Mouse (Mus musculus) layer of hippocampus, postnatal 36 days (tissue): ENCODE measurements around the gene Ceacam10. TPM values are rescaled to one million over a fixed set of nuclear protein-coding genes. Genes with fewer than 3 reads are reported as not detected.
"Not testable (repeated sequence)": the region's sequence is repeated elsewhere in the genome, so short reads cannot be mapped to it uniquely, and the experiment has no call there.

Experiments
- DNase-seq, 2 experiments: peaks; one replicate each; pipeline ENCODE4 v3.0.0; 2022
- total RNA-seq, 2 experiments: library from RNA; stranded (reverse); gene quantifications; 2 replicates each; pipeline ENCODE4 v1.2.3; 2021

The Ceacam10 gene
- total RNA-seq: not detected

GRCm38 (mm10) chr7:24776918-24777317 lies at the start of gene Ceacam10:
Gene Ceacam10 (plus strand): TSS chr7:24777206.
- not testable (repeated sequence) for DNase-seq

DNA sequence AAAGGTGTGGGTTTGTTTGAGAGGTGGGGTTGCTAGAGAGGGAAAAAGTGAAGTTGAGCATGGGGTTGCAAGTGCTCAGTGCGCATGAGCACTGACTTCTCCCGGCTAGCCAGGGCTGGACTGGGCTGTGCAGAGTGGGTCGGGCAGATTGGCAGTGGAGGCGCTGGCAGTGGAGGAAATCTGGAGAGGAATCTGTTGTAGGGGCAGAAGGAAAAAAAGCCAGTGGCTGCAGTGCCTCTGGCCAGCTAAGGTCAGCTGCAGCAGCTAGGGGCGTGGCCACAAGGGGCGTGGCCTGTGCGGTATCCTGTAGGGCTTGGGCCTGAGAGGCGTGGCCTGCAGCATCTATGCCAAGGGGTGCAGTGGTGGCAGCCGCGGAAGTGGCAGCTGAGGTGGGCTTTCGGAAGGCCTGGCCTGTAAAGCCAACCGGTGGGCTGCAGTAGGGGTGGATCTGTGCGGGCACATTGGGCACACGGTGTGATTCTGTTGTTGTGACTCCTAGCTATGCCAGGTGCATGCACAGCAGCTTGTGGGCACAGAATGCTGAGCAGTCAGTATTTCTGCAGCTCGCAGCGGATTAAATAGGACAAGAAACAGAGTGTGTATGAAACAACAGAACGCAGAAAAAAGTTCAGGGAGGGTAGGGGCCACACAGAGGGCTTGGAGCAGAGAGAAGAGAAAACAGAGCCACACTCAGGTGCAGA lies 40.9 kb upstream of the Ceacam10 start:
- no peak for DNase-seq

DNA sequence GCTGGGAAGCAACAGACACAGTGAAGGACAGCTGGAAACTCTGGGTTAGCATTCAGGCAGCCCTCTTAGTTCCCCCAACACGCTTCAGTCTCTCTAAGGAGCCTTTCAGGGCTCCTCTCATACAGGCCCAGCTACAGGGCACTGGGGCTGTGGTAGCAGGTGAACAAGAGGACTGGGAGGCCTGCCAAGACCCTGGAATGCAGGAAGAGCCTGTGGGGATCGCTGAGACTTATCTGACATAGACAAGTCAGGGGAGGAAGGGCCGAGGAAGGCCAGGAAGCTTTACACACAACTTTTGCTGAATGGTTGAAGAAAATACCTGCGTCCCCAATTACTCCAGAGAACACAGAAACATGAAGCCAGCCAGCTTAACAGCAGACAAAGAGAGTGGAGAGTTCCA lies 26.3 kb upstream of the Ceacam10 start:
- no peak for DNase-seq

GRCm38 (mm10) chr7:24751610-24752009 lies 25.4 kb upstream of the Ceacam10 start:
- DNase-seq: no peak

- no peak for DNase-seq
Observed at GRCm38 (mm10) chr7:24753476-24753875, 23.5 kb upstream of the Ceacam10 start.

DNA sequence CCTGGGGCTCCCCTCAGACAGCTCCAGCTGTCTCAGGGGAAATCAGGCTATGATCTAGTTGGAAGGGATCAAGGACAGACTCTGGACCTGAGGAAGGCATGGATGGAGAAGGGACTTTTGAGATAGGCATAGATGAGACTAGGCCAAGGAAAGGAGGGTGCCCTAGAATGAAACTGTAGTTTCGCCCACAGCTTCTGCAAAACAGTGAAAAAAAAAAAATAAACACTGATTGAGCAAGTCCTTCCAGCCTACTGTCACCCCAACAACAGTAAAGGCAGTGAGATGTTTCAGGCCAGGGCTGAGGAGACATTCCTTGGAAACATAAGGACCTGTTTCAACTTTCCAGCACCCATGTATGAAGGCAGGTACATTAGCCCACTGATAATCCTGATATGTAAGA lies 18.5 kb upstream of the Ceacam10 start:
- DNase-seq: no peak

DNA sequence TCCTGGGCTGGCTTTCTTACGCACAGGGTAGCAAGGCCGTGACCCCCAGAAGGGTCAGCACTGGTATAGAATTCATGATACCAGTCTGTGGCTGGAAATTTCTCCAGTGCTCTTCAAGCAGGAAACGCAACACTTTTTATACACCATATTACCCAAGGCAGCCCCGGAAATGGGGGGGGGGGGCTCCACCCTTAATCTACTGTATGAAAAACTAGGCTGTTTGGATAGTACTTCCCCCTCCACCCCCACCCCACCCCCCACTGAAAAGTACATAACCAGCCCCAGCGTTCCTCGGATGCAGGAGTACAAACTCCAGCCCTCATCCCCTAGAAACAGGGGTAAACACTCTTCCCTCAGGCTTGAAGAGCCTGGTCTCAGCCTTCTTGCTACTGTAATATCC lies 16.8 kb upstream of the Ceacam10 start, which contains the start of gene Cd177:
Cd177 (minus strand) TSS at position 101 of the 400 bp plus-strand sequence.
- DNase-seq: no peak

DNA sequence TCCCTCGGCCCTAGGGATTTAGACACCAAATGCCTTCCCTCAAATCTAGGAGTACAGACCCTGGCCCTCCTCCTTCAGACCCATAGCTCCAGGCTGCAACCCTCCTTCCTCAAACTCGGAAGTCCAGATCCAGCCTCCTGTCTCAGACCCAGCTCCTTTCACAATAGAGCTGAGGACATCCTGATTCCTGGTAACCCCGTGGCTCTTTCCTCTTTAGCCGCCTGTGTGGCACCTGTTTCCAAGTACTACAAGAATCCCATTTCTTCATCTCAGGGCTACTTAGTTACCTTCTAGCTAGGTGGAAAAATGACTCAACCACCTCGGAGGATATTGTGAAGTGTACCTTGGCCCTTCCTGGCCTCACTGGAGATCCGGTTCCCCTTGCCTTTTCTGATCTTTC lies 15.8 kb upstream of the Ceacam10 start:
- no peak for DNase-seq

GRCm38 (mm10) chr7:24762574-24762973 lies 14.4 kb upstream of the Ceacam10 start:
- no peak for DNase-seq

DNA sequence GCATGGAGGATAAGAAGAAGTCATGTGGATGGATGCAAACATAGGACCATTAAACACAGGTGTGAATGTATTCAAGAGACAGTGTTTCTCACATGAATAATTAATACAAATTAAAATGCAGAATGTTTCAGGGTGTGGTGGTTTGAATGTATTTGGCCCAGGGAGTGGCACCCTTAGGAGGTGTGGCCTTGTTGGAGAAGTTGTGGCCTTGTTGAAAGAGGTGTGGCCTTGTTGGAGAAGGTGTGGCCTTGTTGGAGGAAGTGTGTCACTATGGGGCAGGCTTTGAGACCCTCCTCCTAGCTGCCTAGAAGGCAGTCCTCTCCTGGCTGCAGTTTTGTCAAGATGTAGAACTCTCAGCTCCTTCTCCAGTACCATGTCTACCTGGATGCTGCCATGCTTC lies 5.6 kb upstream of the Ceacam10 start:
- DNase-seq: no peak

DNA sequence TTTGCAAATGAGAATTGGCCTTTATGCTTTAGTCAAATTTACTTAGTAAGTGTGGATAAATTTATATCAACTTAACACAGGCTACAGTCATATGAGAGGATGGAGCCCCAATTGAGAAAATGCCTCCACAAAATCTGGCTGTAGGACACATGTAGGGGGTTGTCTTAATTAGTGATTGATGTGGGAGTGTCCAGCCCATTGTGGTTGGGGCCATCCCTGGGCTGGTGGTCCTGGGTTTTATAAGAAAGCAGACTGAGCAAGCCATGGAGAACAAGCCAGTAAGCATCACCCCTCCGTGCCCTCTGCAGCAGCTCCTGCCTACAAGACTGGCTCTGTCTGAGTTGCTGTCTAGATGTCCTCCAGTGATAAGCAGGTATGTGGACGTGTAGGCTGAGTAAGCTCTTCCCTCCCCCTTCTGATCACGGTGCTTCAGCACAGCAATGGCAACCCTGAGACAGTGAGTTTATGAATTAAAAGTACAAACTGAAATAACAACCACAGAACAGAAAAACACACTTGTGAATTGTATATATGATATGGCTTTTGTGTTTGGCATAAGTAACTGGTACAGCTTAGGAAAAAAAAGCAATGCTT lies 3.0 kb upstream of the Ceacam10 start:
- no peak for DNase-seq

GRCm38 (mm10) chr7:24776145-24776544 lies 861 bp upstream of the Ceacam10 start:
- no peak for DNase-seq

DNA sequence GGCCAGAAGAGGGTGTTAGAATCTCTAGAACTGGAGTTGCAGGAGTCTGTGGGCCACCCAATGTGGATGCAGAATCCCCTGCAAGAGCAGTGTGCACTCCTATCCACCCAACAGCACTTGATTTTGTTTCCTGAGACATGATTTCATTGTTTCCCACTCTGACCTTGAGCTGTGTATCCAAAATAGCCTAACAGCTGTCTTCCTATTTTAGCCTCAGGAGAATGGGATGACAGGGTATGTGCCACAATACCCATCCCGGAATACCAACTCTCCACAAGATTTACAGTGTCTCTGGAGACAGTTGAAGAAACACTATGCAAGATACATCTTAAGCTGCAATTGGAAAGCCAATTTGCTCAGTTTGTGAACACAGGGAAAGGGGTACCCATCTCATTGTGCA lies 20.9 kb downstream of the Ceacam10 start:
- no peak for DNase-seq

DNA sequence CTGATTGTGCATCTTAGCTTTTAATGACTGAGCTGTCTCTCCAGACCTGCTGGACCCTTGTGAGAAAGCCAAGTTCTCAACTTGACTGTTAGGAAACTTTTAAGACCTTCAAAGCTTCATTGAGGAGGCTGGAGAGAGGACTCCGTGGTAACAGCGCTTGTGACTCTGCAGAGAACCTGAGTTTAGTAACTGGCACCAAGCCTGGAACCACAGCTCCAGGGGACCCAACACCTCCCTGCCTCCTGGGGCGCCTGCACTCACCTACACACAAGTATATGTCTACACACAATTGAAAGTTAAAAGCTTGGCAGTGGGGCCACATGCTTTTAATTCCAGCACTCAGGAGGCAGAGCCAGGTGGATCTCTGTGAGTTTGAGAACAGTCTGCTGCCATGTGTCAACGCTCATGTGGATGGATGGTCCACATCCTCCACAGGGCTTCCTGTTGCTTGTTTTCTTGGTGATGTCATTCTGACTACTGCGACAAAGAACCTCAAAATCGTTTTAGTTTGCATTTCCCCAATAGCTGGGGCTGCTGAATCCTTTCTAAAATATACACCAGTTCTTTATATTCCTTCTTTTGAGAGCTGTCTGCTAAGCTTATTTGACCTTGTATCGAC lies 25.3 kb downstream of the Ceacam10 start:
- no peak for DNase-seq

GRCm38 (mm10) chr7:24804826-24805225 lies 27.8 kb downstream of the Ceacam10 start:
- DNase-seq: no peak

DNA sequence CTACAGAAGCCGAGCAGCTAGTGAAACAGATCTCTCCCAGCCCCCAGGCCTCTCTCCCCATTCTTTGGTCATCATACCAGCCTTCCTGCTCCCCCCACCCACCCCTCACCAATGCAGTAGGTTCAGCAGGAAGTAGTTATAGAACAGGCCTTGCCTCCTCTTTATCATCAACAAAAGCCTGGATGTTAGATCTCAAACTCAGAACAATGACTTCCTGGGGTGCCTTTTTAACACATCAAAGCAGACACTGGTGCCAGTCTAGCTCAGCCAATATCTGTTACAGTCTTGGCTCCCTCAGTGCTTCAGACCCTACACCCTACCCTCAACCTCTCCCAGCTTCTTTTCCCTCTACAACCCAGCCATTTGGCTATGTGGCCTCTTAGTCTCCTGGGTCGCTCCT lies 32.0 kb downstream of the Ceacam10 start:
- no peak for DNase-seq

- peak; percentile 41 to 48 for DNase-seq
Observed at GRCm38 (mm10) chr7:24817502-24817901, 40.5 kb downstream of the Ceacam10 start.

GRCm38 (mm10) chr7:24824452-24824851 lies 47.4 kb downstream of the Ceacam10 start:
- no peak for DNase-seq

DNA sequence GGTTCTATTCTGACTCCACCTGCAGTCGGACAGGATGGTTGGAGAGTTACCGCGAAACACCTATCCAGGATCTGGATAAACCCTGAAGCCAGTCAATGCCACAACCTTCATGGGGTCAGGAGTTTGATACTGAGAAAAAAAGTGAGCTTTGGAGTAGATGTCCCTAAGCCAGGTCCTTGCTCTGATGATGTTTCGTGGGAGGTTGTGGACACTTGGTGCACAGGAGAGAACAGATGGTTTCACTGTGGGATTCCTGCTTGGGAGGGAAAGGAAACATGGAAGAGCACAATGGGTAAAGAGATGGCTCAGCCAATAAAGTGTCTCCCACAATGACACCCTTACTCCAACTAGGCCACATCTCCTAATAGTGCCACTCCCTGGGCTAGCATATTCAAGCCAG lies 50.2 kb downstream of the Ceacam10 start:
- no peak for DNase-seq
